Mouse (Mus musculus): ENCODE measurements at regions not wholly inside any gene's neighbourhood (a gene's known extent, or its start where the extent isn't known, plus 50 kb on each side); places are given as distances from the start of the nearest gene placed in this dataset.

GRCm38 (mm10) chr10:48066986-48067385 is 1721.6 kb downstream of the Grik2 start:
- 79% methylated on average over 1 of the region's 1 CpGs for WGBS
- DNase-seq (ENCODE audit: low spot score) = no peak
- H3K27ac ChIP-seq = no peak overlapping the region
- no peaks in the 10 kb centered on the region for H3K9me3 ChIP-seq
- H3K4me3 ChIP-seq = no peak overlapping the region
- no peaks in the 10 kb centered on the region for H3K4me1 ChIP-seq (replicated peaks)
- H3K36me3 ChIP-seq = no peaks in the 10 kb centered on the region
- no peaks in the 10 kb centered on the region for H3K27me3 ChIP-seq (ENCODE audit: insufficient read depth, poor library complexity, severe bottlenecking)

GRCm38 (mm10) chr10:48027296-48027695 is 1761.3 kb downstream of the Grik2 start:
- no peaks in the 10 kb centered on the region for H3K4me1 ChIP-seq (replicated peaks)

GRCm38 (mm10) chr10:47991328-47992044 is 1797.1 kb downstream of the Grik2 start:
- H3K27ac ChIP-seq = no peak overlapping the region; the same call in 1 of the 2 replicates
- DNase-seq (ENCODE audit: low spot score) = peak; percentile 29
- no peaks in the 10 kb centered on the region for H3K9me3 ChIP-seq
- H3K4me3 ChIP-seq = no peak overlapping the region
- WGBS = 40% methylated on average over 4 of the region's 4 CpGs
- H3K4me1 ChIP-seq (replicated peaks) = peaks cover 15% of the 10 kb centered on the region
- no peaks in the 10 kb centered on the region for H3K27me3 ChIP-seq (ENCODE audit: insufficient read depth, poor library complexity, severe bottlenecking)
- no peaks in the 10 kb centered on the region for H3K36me3 ChIP-seq

More at GRCm38 (mm10) chr10:48027296-48027695, 1761.3 kb downstream of the Grik2 start:
- Histone ChIP-seq H3K9me3 (no peaks in the 10 kb centered on the region), H3K4me3 (no peak overlapping the region), H3K27me3 (ENCODE audit: insufficient read depth, poor library complexity, severe bottlenecking) (no peaks in the 10 kb centered on the region), H3K36me3 (no peaks in the 10 kb centered on the region), H3K27ac (no peak overlapping the region)
- 88% methylated on average over 1 of the region's 1 CpGs for WGBS
- no peak for DNase-seq (ENCODE audit: low spot score)

GRCm38 (mm10) chr10:47979028-47979427 is 1809.5 kb downstream of the Grik2 start:
- Histone ChIP-seq H3K4me1 (replicated peaks) (no peaks in the 10 kb centered on the region), H3K4me3 (no peak overlapping the region), H3K27me3 (ENCODE audit: insufficient read depth, poor library complexity, severe bottlenecking) (no peaks in the 10 kb centered on the region), H3K27ac (no peak overlapping the region), H3K9me3 (no peaks in the 10 kb centered on the region), H3K36me3 (no peaks in the 10 kb centered on the region)
- no peak for DNase-seq (ENCODE audit: low spot score)
